Comparison of ENCODE assay signal across 11 mouse cellular contexts in the genomic region with DNA sequence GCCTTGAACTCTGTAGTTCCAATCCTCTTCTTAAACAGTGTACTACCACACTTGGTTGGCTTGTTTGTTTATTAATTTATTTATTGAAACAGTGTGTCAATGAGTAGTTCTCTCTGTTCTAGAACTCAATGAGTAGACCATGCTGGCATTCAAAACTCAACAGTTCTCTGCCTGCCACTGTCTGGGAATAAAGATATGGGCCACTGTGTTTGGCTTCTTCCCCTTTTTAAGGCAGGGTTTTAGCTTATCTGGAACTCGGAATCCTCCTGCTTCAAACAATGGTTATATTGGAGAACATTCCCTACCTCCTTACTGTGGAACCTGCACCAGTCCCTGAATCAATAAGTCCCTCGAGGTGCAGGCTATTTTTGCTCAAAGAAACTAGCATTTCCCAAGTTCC. TPM values are rescaled to one million over a fixed set of nuclear protein-coding genes. Genes with fewer than 3 reads are reported as not detected.
A peak's percentile ranks its signal among the peaks of the same experiment; 100 is the strongest.
DNase-seq lines count a peak whose midpoint lies in the region; ATAC-seq and TF ChIP-seq lines count a peak whose summit lies in the region.
"Had no signal": no experiment of that assay in that cellular context is flagged by ENCODE, and none has a peak within 500 bp of the region (broad histone marks: within the 10 kb centered on the region; RNA-seq: fewer than 3 reads in every experiment).

No protein-coding gene starts in this region.

- no peak for TF ChIP-seq CTCF in hindbrain, postnatal 0 days (IDR thresholded peaks at IDR 0.05; ENCODE audit: low read depth)
- TF ChIP-seq CTCF in embryonic fibroblast, embryonic 13.5 days (IDR thresholded peaks at IDR 0.05; ENCODE audit: borderline replicate concordance, insufficient read depth, low read length) = no peak

- H3K4me2 ChIP-seq in hindbrain, embryonic 14.5 days (replicated peaks) = peak overlapping the region; percentile 90; the same call in 1 of the 2 replicates
- no peak overlapping the region for H3K4me2 ChIP-seq in hindbrain, postnatal 0 days (ENCODE audit: low read depth, low read length)
- peak overlapping the region; percentile 77; the same call in 1 of the 2 replicates for H3K4me2 ChIP-seq in neural tube, embryonic 12.5 days (replicated peaks)
- peak overlapping the region; percentile 92 for H3K4me2 ChIP-seq in myocyte (ENCODE audit: low read depth)

- 90% methylated on average over 2 of the region's 2 CpGs for WGBS in hindbrain, embryonic 14.5 days
- WGBS in hindbrain, postnatal 0 days = 95% methylated on average over 2 of the region's 2 CpGs
- 94% methylated on average over 2 of the region's 2 CpGs for WGBS in neural tube, embryonic 12.5 days

- H3K27me3 ChIP-seq in hindbrain, embryonic 14.5 days (ENCODE audit: control insufficient read depth, insufficient read depth, low read length) = no peaks in the 10 kb centered on the region
- H3K27me3 ChIP-seq in hindbrain, postnatal 0 days (ENCODE audit: insufficient read depth, low read length) = no peaks in the 10 kb centered on the region
- no peaks in the 10 kb centered on the region for H3K27me3 ChIP-seq in neural tube, embryonic 12.5 days (replicated peaks)
- no peaks in the 10 kb centered on the region for H3K27me3 ChIP-seq in myocyte (ENCODE audit: control insufficient read depth, insufficient read depth, insufficient read length)

- H3K79me2 ChIP-seq in myocyte (ENCODE audit: control insufficient read depth, insufficient read depth) = peaks cover 70% of the 10 kb centered on the region

- no peak overlapping the region for H3K4me3 ChIP-seq in hindbrain, embryonic 14.5 days (replicated peaks; ENCODE audit: low read length)
- no peak overlapping the region for H3K4me3 ChIP-seq in hindbrain, postnatal 0 days (ENCODE audit: low read length)
- no peak overlapping the region for H3K4me3 ChIP-seq in neural tube, embryonic 12.5 days
- peak overlapping the region; percentile 44; the same call in 1 of the 2 replicates for H3K4me3 ChIP-seq in embryonic fibroblast, embryonic 13.5 days (ENCODE audit: insufficient read depth, low read length)
- H3K4me3 ChIP-seq in myocyte = no peak overlapping the region

- no peak for TF ChIP-seq POLR2A in embryonic fibroblast, embryonic 13.5 days (IDR thresholded peaks at IDR 0.05; ENCODE audit: low read depth, low read length)
- TF ChIP-seq POLR2A in myocyte (IDR thresholded peaks at IDR 0.05; ENCODE audit: insufficient read length, low read depth) = no peak

- no peak for ATAC-seq in hindbrain, embryonic 14.5 days (ENCODE audit: low FRiP score)
- ATAC-seq in hindbrain, postnatal 0 days = no peak
- ATAC-seq in neural tube, embryonic 12.5 days (ENCODE audit: low FRiP score, low read depth) = no peak

- no peak overlapping the region for H3K9ac ChIP-seq in hindbrain, embryonic 14.5 days
- no peak overlapping the region for H3K9ac ChIP-seq in hindbrain, postnatal 0 days (replicated peaks; ENCODE audit: low read length)
- H3K9ac ChIP-seq in neural tube, embryonic 12.5 days = no peak overlapping the region

- DNase-seq in hindbrain, embryonic 14.5 days (ENCODE audit: low spot score) = no peak
- no peak for DNase-seq in hindbrain, postnatal 0 days (ENCODE audit: low spot score)
- no peak for DNase-seq in neural tube, embryonic 10.5 days (ENCODE audit: extremely low spot score, low spot score)
- DNase-seq in right cerebral cortex, postnatal 25 days = no peak
- no peak for DNase-seq in kidney, adult 8-10 months
- DNase-seq: gastrocnemius, postnatal 25 days; thymus, adult 18-20 months had no signal

- H3K9me3 ChIP-seq in hindbrain, embryonic 14.5 days (ENCODE audit: control insufficient read depth, low read length) = no peaks in the 10 kb centered on the region
- H3K9me3 ChIP-seq in hindbrain, postnatal 0 days (ENCODE audit: low read length) = no peaks in the 10 kb centered on the region
- no peaks in the 10 kb centered on the region for H3K9me3 ChIP-seq in neural tube, embryonic 12.5 days

- H3K27ac ChIP-seq in hindbrain, embryonic 14.5 days = no peak overlapping the region
- no peak overlapping the region for H3K27ac ChIP-seq in hindbrain, postnatal 0 days
- H3K27ac ChIP-seq in neural tube, embryonic 12.5 days = no peak overlapping the region
- no peak overlapping the region for H3K27ac ChIP-seq in embryonic fibroblast, embryonic 13.5 days (ENCODE audit: insufficient read depth, low read length)

- H3ac ChIP-seq in myocyte (ENCODE audit: control insufficient read depth, insufficient read length) = no peak overlapping the region

- peaks cover 28% of the 10 kb centered on the region for H3K4me1 ChIP-seq in hindbrain, embryonic 14.5 days (replicated peaks; ENCODE audit: control insufficient read depth, insufficient read depth, low read length)
- H3K4me1 ChIP-seq in hindbrain, postnatal 0 days (ENCODE audit: insufficient read depth, low read length) = peaks cover 17% of the 10 kb centered on the region; the same call in 1 of the 2 replicates
- H3K4me1 ChIP-seq in neural tube, embryonic 12.5 days = peaks cover 19% of the 10 kb centered on the region
- H3K4me1 ChIP-seq in embryonic fibroblast, embryonic 13.5 days (ENCODE audit: control insufficient read depth, insufficient read depth, low read length) = peaks cover 9% of the 10 kb centered on the region; the same call in 1 of the 2 replicates

- H3K36me3 ChIP-seq in hindbrain, embryonic 14.5 days (replicated peaks; ENCODE audit: control insufficient read depth, insufficient read depth) = peaks cover 38% of the 10 kb centered on the region
- H3K36me3 ChIP-seq in hindbrain, postnatal 0 days (ENCODE audit: insufficient read depth, low read length) = peaks cover 22% of the 10 kb centered on the region
- peaks cover 35% of the 10 kb centered on the region for H3K36me3 ChIP-seq in neural tube, embryonic 12.5 days
- H3K36me3 ChIP-seq in myocyte (ENCODE audit: control insufficient read depth, insufficient read depth) = peaks cover 10% of the 10 kb centered on the region

TF ChIP-seq in myocyte, 11 proteins besides CTCF, POLR2A, EP300 and RAD21:
- TF ChIP-seq E2F4 (IDR thresholded peaks at IDR 0.05; ENCODE audit: insufficient read depth) (no peak), TCF12 (IDR thresholded peaks at IDR 0.05; ENCODE audit: insufficient read depth, poor library complexity, severe bottlenecking) (no peak), CEBPB (IDR thresholded peaks at IDR 0.05; ENCODE audit: insufficient read depth, poor library complexity, severe bottlenecking) (no peak)

RNA-seq across cellular contexts. Expression of a gene that starts 2.0 kb away (rescaled TPM):
- 120 and 125 TPM in 2 replicates for polyA plus RNA-seq in hindbrain, embryonic 14.5 days (2014; fragmentation: Nextera tagmentation; extraction: Ambion mirVana)
- 47.7 and 51.3 TPM in 2 replicates for total RNA-seq in hindbrain, postnatal 0 days (2014; rRNA removed)
- polyA plus RNA-seq in hindbrain, postnatal 0 days (2015; fragmentation: Nextera tagmentation; extraction: Ambion mirVana) = 88.3 and 89.5 TPM in 2 replicates
- polyA plus RNA-seq in neural tube, embryonic 12.5 days (2016; fragmentation: Nextera tagmentation; extraction: Ambion mirVana) = 186 and 216 TPM in 2 replicates
- polyA plus RNA-seq in embryonic fibroblast, embryonic 13.5 days (2011; ENCODE audit: insufficient read length, low read depth, missing spikeins) = 172 and 183 TPM in 2 replicates
- 64.3 TPM for polyA plus RNA-seq in myocyte (2012; fragmentation: generic; extraction: Trizol)

RNA-seq across cellular contexts. Expression of a gene that starts 11.9 kb away (rescaled TPM):
- 209 and 273 TPM in 2 replicates for polyA plus RNA-seq in hindbrain, embryonic 14.5 days (2014; fragmentation: Nextera tagmentation; extraction: Ambion mirVana)
- 269 and 347 TPM in 2 replicates for total RNA-seq in hindbrain, postnatal 0 days (2014; rRNA removed)
- polyA plus RNA-seq in hindbrain, postnatal 0 days (2015; fragmentation: Nextera tagmentation; extraction: Ambion mirVana) = 233 and 258 TPM in 2 replicates
- 199 and 210 TPM in 2 replicates for polyA plus RNA-seq in neural tube, embryonic 12.5 days (2016; fragmentation: Nextera tagmentation; extraction: Ambion mirVana)
- polyA plus RNA-seq in embryonic fibroblast, embryonic 13.5 days (2011; ENCODE audit: insufficient read length, low read depth, missing spikeins) = 34.7 and 36.7 TPM in 2 replicates
- 59.4 TPM for polyA plus RNA-seq in myocyte (2012; fragmentation: generic; extraction: Trizol)

RNA-seq across cellular contexts. Expression of a gene that starts 15.4 kb away (rescaled TPM):
- 29.3 and 37.5 TPM in 2 replicates for polyA plus RNA-seq in hindbrain, embryonic 14.5 days (2014; fragmentation: Nextera tagmentation; extraction: Ambion mirVana)
- total RNA-seq in hindbrain, postnatal 0 days (2014; rRNA removed) = 29.5 and 31.0 TPM in 2 replicates
- polyA plus RNA-seq in hindbrain, postnatal 0 days (2015; fragmentation: Nextera tagmentation; extraction: Ambion mirVana) = 27.0 and 27.7 TPM in 2 replicates
- 37.2 and 39.0 TPM in 2 replicates for polyA plus RNA-seq in neural tube, embryonic 12.5 days (2016; fragmentation: Nextera tagmentation; extraction: Ambion mirVana)
- 41.7 and 49.2 TPM in 2 replicates for polyA plus RNA-seq in embryonic fibroblast, embryonic 13.5 days (2011; ENCODE audit: insufficient read length, low read depth, missing spikeins)
- polyA plus RNA-seq in myocyte (2012; fragmentation: generic; extraction: Trizol) = 31.6 TPM

RNA-seq across cellular contexts. Expression of a gene that starts 17.7 kb away (rescaled TPM):
- polyA plus RNA-seq in hindbrain, embryonic 14.5 days (2014; fragmentation: Nextera tagmentation; extraction: Ambion mirVana) = 102 and 103 TPM in 2 replicates
- 84.4 and 110 TPM in 2 replicates for total RNA-seq in hindbrain, postnatal 0 days (2014; rRNA removed)
- 95.3 and 104 TPM in 2 replicates for polyA plus RNA-seq in hindbrain, postnatal 0 days (2015; fragmentation: Nextera tagmentation; extraction: Ambion mirVana)
- polyA plus RNA-seq in neural tube, embryonic 12.5 days (2016; fragmentation: Nextera tagmentation; extraction: Ambion mirVana) = 129 TPM in 2 replicates
- polyA plus RNA-seq in embryonic fibroblast, embryonic 13.5 days (2011; ENCODE audit: insufficient read length, low read depth, missing spikeins) = 97.6 and 114 TPM in 2 replicates
- 49.5 TPM for polyA plus RNA-seq in myocyte (2012; fragmentation: generic; extraction: Trizol)

RNA-seq across cellular contexts. Expression of a gene that starts 18.4 kb away (rescaled TPM):
- 0.84 and 0.90 TPM in 2 replicates for polyA plus RNA-seq in hindbrain, embryonic 14.5 days (2014; fragmentation: Nextera tagmentation; extraction: Ambion mirVana)
- not detected in 2 replicates for total RNA-seq in hindbrain, postnatal 0 days (2014; rRNA removed)
- 0.66 and 0.85 TPM in 2 replicates for polyA plus RNA-seq in hindbrain, postnatal 0 days (2015; fragmentation: Nextera tagmentation; extraction: Ambion mirVana)
- polyA plus RNA-seq in neural tube, embryonic 12.5 days (2016; fragmentation: Nextera tagmentation; extraction: Ambion mirVana) = 2.3 and 3.6 TPM in 2 replicates
- polyA plus RNA-seq in embryonic fibroblast, embryonic 13.5 days (2011; ENCODE audit: insufficient read length, low read depth, missing spikeins) = not detected in 2 replicates
- 0.94 TPM for polyA plus RNA-seq in myocyte (2012; fragmentation: generic; extraction: Trizol)
- total RNA-seq: gastrocnemius, postnatal 25 days had no signal
- polyA plus RNA-seq: small intestine, adult 2 months had no signal
